Mouse (Mus musculus): ENCODE results near the gene Dclk2. TPM values are rescaled to one million over a fixed set of nuclear protein-coding genes. Genes with fewer than 3 reads are reported as not detected.

The Dclk2 gene
- polyA plus RNA-seq, 1 experiment from 2014 or later: 14.1 TPM

- Histone ChIP-seq H3K4me2 (no peak overlapping the region), H3K27ac (no peak overlapping the region), H3K36me3 (no peaks in the 10 kb centered on the region), H3K4me1 (peaks cover 13% of the 10 kb centered on the region), H3K9ac (no peak overlapping the region), H3K27me3 (peaks cover 15% of the 10 kb centered on the region), H3K4me3 (no peak overlapping the region), H3K9me3 (no peaks in the 10 kb centered on the region)
- 90% methylated on average over 10 of the region's 10 CpGs for WGBS
- no peak for ATAC-seq (ENCODE audit: insufficient number of reproducible peaks, insufficient read depth, low FRiP score, low TSS enrichment, low read depth)
Observed at GRCm38 (mm10) chr3:86923686-86924085, 3.0 kb upstream of the Dclk2 start.

- H3K36me3 ChIP-seq: 0 out of 2 replicates have a peak, but pooled peaks cover 4% of the 10 kb centered on the region
- H3K4me3 ChIP-seq: peak overlapping the region; percentile 83
- ATAC-seq (ENCODE audit: insufficient number of reproducible peaks, insufficient read depth, low FRiP score, low TSS enrichment, low read depth): no peak
- H3K27ac ChIP-seq: no peak overlapping the region
- peaks cover 15% of the 10 kb centered on the region for H3K27me3 ChIP-seq
- 72% methylated on average over 18 of the region's 18 CpGs for WGBS
- H3K9ac ChIP-seq: no peak overlapping the region
- peak overlapping the region; percentile 97 for H3K4me2 ChIP-seq
- no peaks in the 10 kb centered on the region for H3K9me3 ChIP-seq
- H3K4me1 ChIP-seq: peaks cover 19% of the 10 kb centered on the region
Observed at GRCm38 (mm10) chr3:86921181-86921975, 726 bp upstream of the Dclk2 start.

GRCm38 (mm10) chr3:86919641-86920342, 860 bp downstream of the Dclk2 start:
- under 1% methylated on average over 61 of the region's 61 CpGs for WGBS
- Histone ChIP-seq H3K36me3 (0 out of 2 replicates have a peak, but pooled peaks cover 4% of the 10 kb centered on the region), H3K4me1 (peaks cover 19% of the 10 kb centered on the region), H3K9me3 (no peaks in the 10 kb centered on the region), H3K27ac (no peak overlapping the region), H3K9ac (peak overlapping the region; percentile 86), H3K27me3 (peaks cover 15% of the 10 kb centered on the region), H3K4me2 (peak overlapping the region; percentile 97), H3K4me3 (peak overlapping the region; percentile 83)
- 0 out of 2 replicates have a peak, but pooled peaks have one; percentile 2 for ATAC-seq (ENCODE audit: insufficient number of reproducible peaks, insufficient read depth, low FRiP score, low TSS enrichment, low read depth)

- Histone ChIP-seq H3K27me3 (peaks cover 15% of the 10 kb centered on the region), H3K4me3 (no peak overlapping the region), H3K9me3 (no peaks in the 10 kb centered on the region), H3K4me2 (no peak overlapping the region), H3K9ac (no peak overlapping the region), H3K36me3 (0 out of 2 replicates have a peak, but pooled peaks cover 4% of the 10 kb centered on the region), H3K4me1 (peaks cover 19% of the 10 kb centered on the region), H3K27ac (no peak overlapping the region)
- no peak for ATAC-seq (ENCODE audit: insufficient number of reproducible peaks, insufficient read depth, low FRiP score, low TSS enrichment, low read depth)
- WGBS: 98% methylated on average over 5 of the region's 5 CpGs
Observed at GRCm38 (mm10) chr3:86917048-86917447, 3.6 kb downstream of the Dclk2 start.

GRCm38 (mm10) chr3:86916626-86917025, 4.0 kb downstream of the Dclk2 start:
- H3K9ac ChIP-seq: no peak overlapping the region
- H3K27ac ChIP-seq: no peak overlapping the region
- peaks cover 15% of the 10 kb centered on the region for H3K27me3 ChIP-seq
- H3K4me1 ChIP-seq: peaks cover 19% of the 10 kb centered on the region
- WGBS: 93% methylated on average over 4 of the region's 4 CpGs
- H3K4me2 ChIP-seq: no peak overlapping the region
- H3K36me3 ChIP-seq: 0 out of 2 replicates have a peak, but pooled peaks cover 4% of the 10 kb centered on the region
- no peaks in the 10 kb centered on the region for H3K9me3 ChIP-seq
- no peak overlapping the region for H3K4me3 ChIP-seq
- no peak for ATAC-seq (ENCODE audit: insufficient number of reproducible peaks, insufficient read depth, low FRiP score, low TSS enrichment, low read depth)

- Histone ChIP-seq H3K4me1 (peaks cover 19% of the 10 kb centered on the region), H3K36me3 (0 out of 2 replicates have a peak, but pooled peaks cover 4% of the 10 kb centered on the region), H3K9me3 (no peaks in the 10 kb centered on the region), H3K4me2 (no peak overlapping the region), H3K27me3 (peaks cover 15% of the 10 kb centered on the region), H3K27ac (no peak overlapping the region), H3K9ac (no peak overlapping the region), H3K4me3 (no peak overlapping the region)
- WGBS: 74% methylated on average over 13 of the region's 13 CpGs
- ATAC-seq (ENCODE audit: insufficient number of reproducible peaks, insufficient read depth, low FRiP score, low TSS enrichment, low read depth): no peak
Observed at GRCm38 (mm10) chr3:86915291-86915690, 5.4 kb downstream of the Dclk2 start.

GRCm38 (mm10) chr3:86914316-86914715, 6.3 kb downstream of the Dclk2 start:
- WGBS: 62% methylated on average over 3 of the region's 3 CpGs
- no peak for ATAC-seq (ENCODE audit: insufficient number of reproducible peaks, insufficient read depth, low FRiP score, low TSS enrichment, low read depth)
- Histone ChIP-seq H3K27ac (no peak overlapping the region), H3K4me2 (no peak overlapping the region), H3K9me3 (no peaks in the 10 kb centered on the region), H3K4me3 (no peak overlapping the region), H3K36me3 (0 out of 2 replicates have a peak, but pooled peaks cover 4% of the 10 kb centered on the region), H3K4me1 (peaks cover 12% of the 10 kb centered on the region), H3K27me3 (peaks cover 6% of the 10 kb centered on the region), H3K9ac (no peak overlapping the region)

- WGBS: 81% methylated on average over 5 of the region's 5 CpGs
- peak overlapping the region; percentile 40 for H3K27ac ChIP-seq
Observed at GRCm38 (mm10) chr3:86898366-86898765, 22.3 kb downstream of the Dclk2 start.

GRCm38 (mm10) chr3:86897551-86897950, 23.1 kb downstream of the Dclk2 start:
- Histone ChIP-seq H3K4me2 (peak overlapping the region; percentile 34; the same call in 1 of the 2 replicates), H3K9me3 (0 out of 2 replicates have a peak, but pooled peaks cover 4% of the 10 kb centered on the region), H3K9ac (peak overlapping the region; percentile 44; the same call in 1 of the 2 replicates), H3K27ac (peak overlapping the region; percentile 95), H3K36me3 (0 out of 2 replicates have a peak, but pooled peaks cover 3% of the 10 kb centered on the region), H3K27me3 (no peaks in the 10 kb centered on the region), H3K4me3 (no peak overlapping the region), H3K4me1 (peaks cover 11% of the 10 kb centered on the region)
- no peak for ATAC-seq (ENCODE audit: insufficient number of reproducible peaks, insufficient read depth, low FRiP score, low TSS enrichment, low read depth)
- WGBS: 27% methylated on average over 8 of the region's 8 CpGs

More at GRCm38 (mm10) chr3:86898366-86898765, 22.3 kb downstream of the Dclk2 start:
- Histone ChIP-seq H3K4me2 (no peak overlapping the region), H3K9me3 (0 out of 2 replicates have a peak, but pooled peaks cover 4% of the 10 kb centered on the region), H3K9ac (no peak overlapping the region), H3K27me3 (no peaks in the 10 kb centered on the region), H3K4me1 (peaks cover 11% of the 10 kb centered on the region), H3K4me3 (no peak overlapping the region), H3K36me3 (peaks cover 4% of the 10 kb centered on the region; the same call in 1 of the 2 replicates)
- ATAC-seq (ENCODE audit: insufficient number of reproducible peaks, insufficient read depth, low FRiP score, low TSS enrichment, low read depth): no peak

- H3K4me2 ChIP-seq: no peak overlapping the region
- no peak overlapping the region for H3K4me3 ChIP-seq
- H3K4me1 ChIP-seq: peaks cover 11% of the 10 kb centered on the region
- H3K27ac ChIP-seq: peak overlapping the region; percentile 95
- WGBS: 64% methylated on average over 9 of the region's 9 CpGs
- no peak overlapping the region for H3K9ac ChIP-seq
- H3K36me3 ChIP-seq: no peaks in the 10 kb centered on the region
- H3K27me3 ChIP-seq: no peaks in the 10 kb centered on the region
- H3K9me3 ChIP-seq: 0 out of 2 replicates have a peak, but pooled peaks cover 4% of the 10 kb centered on the region
- no peak for ATAC-seq (ENCODE audit: insufficient number of reproducible peaks, insufficient read depth, low FRiP score, low TSS enrichment, low read depth)
Observed at GRCm38 (mm10) chr3:86897066-86897465, 23.6 kb downstream of the Dclk2 start.

- Histone ChIP-seq H3K27ac (no peak overlapping the region), H3K4me2 (no peak overlapping the region), H3K36me3 (no peaks in the 10 kb centered on the region), H3K4me3 (no peak overlapping the region), H3K9ac (no peak overlapping the region), H3K9me3 (no peaks in the 10 kb centered on the region), H3K4me1 (peaks cover 16% of the 10 kb centered on the region), H3K27me3 (no peaks in the 10 kb centered on the region)
- no peak for ATAC-seq (ENCODE audit: insufficient number of reproducible peaks, insufficient read depth, low FRiP score, low TSS enrichment, low read depth)
- 87% methylated on average over 2 of the region's 2 CpGs for WGBS
Observed at GRCm38 (mm10) chr3:86894491-86894890, 26.2 kb downstream of the Dclk2 start.

Data from embryonic facial prominence, embryonic 13.5 days (tissue).